Mouse (Mus musculus) midbrain, embryonic 10.5 days (tissue): ENCODE data around the gene Glis3. TPM values are rescaled to one million over a fixed set of nuclear protein-coding genes. Genes with fewer than 3 reads are reported as not detected.
A peak's percentile ranks its signal among the peaks of the same experiment; 100 is the strongest.

Experiments
- DNase-seq: peaks from one replicate; pipeline ENCODE4 v3.0.0-alpha.2; 2017; ENCODE audit warnings: low spot score
- H3K27ac ChIP-seq: fragments of 300-500 bp; sonication (generic); replicated peaks from 2 replicates; pipeline ENCODE4 v1.5.1; 2016; ENCODE audit warnings: mild to moderate bottlenecking
- H3K27me3 ChIP-seq: fragments of 300-500 bp; sonication (generic); 2 replicates; pipeline ENCODE4 v1.6.1; 2016; ENCODE audit warnings: low read depth, mild to moderate bottlenecking; ENCODE audit not compliant: poor library complexity, severe bottlenecking
- H3K36me3 ChIP-seq: fragments of 300-500 bp; sonication (generic); 2 replicates; pipeline ENCODE4 v1.6.1; 2016; ENCODE audit warnings: mild to moderate bottlenecking, moderate library complexity
- H3K4me1 ChIP-seq: fragments of 300-500 bp; sonication (generic); 2 replicates; pipeline ENCODE4 v1.6.1; 2016
- H3K4me3 ChIP-seq: fragments of 300-500 bp; sonication (generic); 2 replicates; pipeline ENCODE4 v1.5.1; 2016; ENCODE audit warnings: mild to moderate bottlenecking, moderate library complexity
- H3K9me3 ChIP-seq: fragments of 300-500 bp; sonication (generic); replicated peaks from 2 replicates; pipeline ENCODE4 v1.6.1; 2016; ENCODE audit warnings: mild to moderate bottlenecking
- WGBS: fragments of 180-500 bp; shearing (Covaris S2); methylation state at CpG from one replicate; pipeline ENCODE4 v1.1.7; 2016; 5-methylcytosine and 5-hydroxymethylcytosine counted together
- polyA plus RNA-seq: library from polyadenylated mRNA; unstranded; fragments of >200 nt; fragmentation: Nextera tagmentation; extraction: Ambion mirVana; gene quantifications from 2 replicates; pipeline ENCODE4 v1.2.1, GENCODE M21; 2016

The Glis3 gene
- polyA plus RNA-seq, 1 experiment from 2014 or later: 4.3 TPM

GRCm38 (mm10) chr19:28299211-28299775 is 380.6 kb downstream of the Glis3 start:
- peak overlapping the region; percentile 46; the same call in 1 of the 2 replicates for H3K27ac ChIP-seq
- peaks cover 43% of the 10 kb centered on the region for H3K4me1 ChIP-seq
- H3K36me3 ChIP-seq: peaks cover 12% of the 10 kb centered on the region; the same call in 1 of the 2 replicates
- H3K4me3 ChIP-seq: no peak overlapping the region
- H3K9me3 ChIP-seq: no peaks in the 10 kb centered on the region
- no peak for DNase-seq
- H3K27me3 ChIP-seq: peaks cover 42% of the 10 kb centered on the region
- WGBS: 82% methylated on average over 11 of the region's 11 CpGs

DNA sequence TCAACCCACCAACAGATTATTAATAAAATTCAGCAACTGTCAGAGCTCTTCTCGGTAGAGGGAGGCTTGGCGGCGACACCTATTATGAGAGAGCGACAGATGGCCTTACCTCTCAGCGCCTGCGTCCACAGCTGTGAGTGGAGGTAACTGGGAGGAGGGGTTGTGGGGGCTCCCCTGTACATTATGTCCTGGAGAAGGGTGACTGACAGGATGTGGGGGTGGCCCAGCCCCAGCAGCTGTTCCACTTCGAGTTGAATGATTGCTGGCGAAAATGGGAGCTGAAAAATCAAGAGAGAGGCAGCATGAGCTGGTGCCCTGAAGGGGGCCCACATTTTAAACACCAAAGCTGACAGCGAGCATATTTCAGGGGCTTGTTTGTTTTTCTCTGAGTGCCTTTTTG is 381.2 kb downstream of the Glis3 start:
- H3K27me3 ChIP-seq: peaks cover 42% of the 10 kb centered on the region
- peak overlapping the region; percentile 46; the same call in 1 of the 2 replicates for H3K27ac ChIP-seq
- peaks cover 37% of the 10 kb centered on the region for H3K4me1 ChIP-seq
- peaks cover 12% of the 10 kb centered on the region; the same call in 1 of the 2 replicates for H3K36me3 ChIP-seq
- no peaks in the 10 kb centered on the region for H3K9me3 ChIP-seq
- no peak for DNase-seq
- no peak overlapping the region for H3K4me3 ChIP-seq
- 87% methylated on average over 9 of the region's 9 CpGs for WGBS

GRCm38 (mm10) chr19:28291596-28291995 is 388.3 kb downstream of the Glis3 start:
- Histone ChIP-seq H3K4me3 (no peak overlapping the region), H3K4me1 (no peaks in the 10 kb centered on the region), H3K36me3 (peaks cover 4% of the 10 kb centered on the region; the same call in 1 of the 2 replicates), H3K27me3 (no peaks in the 10 kb centered on the region), H3K9me3 (no peaks in the 10 kb centered on the region), H3K27ac (no peak overlapping the region)
- DNase-seq: no peak
- WGBS: 83% methylated on average over 4 of the region's 4 CpGs

- H3K4me3 ChIP-seq: no peak overlapping the region
- H3K9me3 ChIP-seq: no peaks in the 10 kb centered on the region
- WGBS: 82% methylated on average over 4 of the region's 4 CpGs
- no peak overlapping the region for H3K27ac ChIP-seq
- H3K4me1 ChIP-seq: 0 out of 2 replicates have a peak, but pooled peaks cover 4% of the 10 kb centered on the region
- DNase-seq: no peak
- no peaks in the 10 kb centered on the region for H3K27me3 ChIP-seq
- H3K36me3 ChIP-seq: no peaks in the 10 kb centered on the region
These were observed 390.4 kb downstream of the Glis3 start for GRCm38 (mm10) chr19:28289457-28289856.

DNA sequence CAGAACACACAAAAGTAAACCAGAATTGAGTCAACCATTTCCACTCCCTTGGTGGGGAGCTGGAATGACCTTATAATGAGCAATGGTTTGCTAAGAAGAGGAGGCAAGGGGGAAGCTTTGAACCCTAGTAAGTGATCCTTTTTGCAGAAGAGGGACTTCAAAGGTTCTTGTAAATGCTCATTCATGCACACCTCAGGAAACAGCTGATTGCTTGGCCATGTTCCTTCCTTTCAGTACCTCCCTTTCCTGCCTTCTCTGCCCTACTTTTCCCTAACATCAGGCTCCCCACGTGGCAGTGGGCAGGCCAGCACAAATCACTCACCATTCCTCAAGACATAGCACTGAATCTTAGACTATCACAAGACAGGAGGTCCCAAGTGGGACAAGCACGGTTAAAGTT is 392.4 kb downstream of the Glis3 start:
- H3K27ac ChIP-seq: no peak overlapping the region
- H3K4me1 ChIP-seq: 0 out of 2 replicates have a peak, but pooled peaks cover 4% of the 10 kb centered on the region
- WGBS: 73% methylated on average over 2 of the region's 2 CpGs
- 0 out of 2 replicates have a peak, but pooled peaks cover 8% of the 10 kb centered on the region for H3K27me3 ChIP-seq
- no peak for DNase-seq
- H3K36me3 ChIP-seq: no peaks in the 10 kb centered on the region
- H3K4me3 ChIP-seq: no peak overlapping the region
- no peaks in the 10 kb centered on the region for H3K9me3 ChIP-seq

- Histone ChIP-seq H3K27me3 (0 out of 2 replicates have a peak, but pooled peaks cover 10% of the 10 kb centered on the region), H3K27ac (no peak overlapping the region), H3K4me3 (no peak overlapping the region), H3K36me3 (no peaks in the 10 kb centered on the region), H3K9me3 (no peaks in the 10 kb centered on the region), H3K4me1 (peaks cover 19% of the 10 kb centered on the region)
- DNase-seq: no peak
- 90% methylated on average over 7 of the region's 7 CpGs for WGBS
These were observed 395.7 kb downstream of the Glis3 start for GRCm38 (mm10) chr19:28284098-28284569.

GRCm38 (mm10) chr19:28283241-28284097 is 396.4 kb downstream of the Glis3 start:
- H3K4me3 ChIP-seq: no peak overlapping the region
- H3K27me3 ChIP-seq: 0 out of 2 replicates have a peak, but pooled peaks cover 10% of the 10 kb centered on the region
- no peaks in the 10 kb centered on the region for H3K36me3 ChIP-seq
- H3K4me1 ChIP-seq: peaks cover 23% of the 10 kb centered on the region
- DNase-seq: no peak
- no peaks in the 10 kb centered on the region for H3K9me3 ChIP-seq
- 88% methylated on average over 7 of the region's 7 CpGs for WGBS
- no peak overlapping the region for H3K27ac ChIP-seq

GRCm38 (mm10) chr19:28281405-28281804 is 398.5 kb downstream of the Glis3 start:
- Histone ChIP-seq H3K27ac (no peak overlapping the region), H3K27me3 (0 out of 2 replicates have a peak, but pooled peaks cover 10% of the 10 kb centered on the region), H3K36me3 (no peaks in the 10 kb centered on the region), H3K9me3 (no peaks in the 10 kb centered on the region), H3K4me3 (no peak overlapping the region), H3K4me1 (peaks cover 41% of the 10 kb centered on the region)
- WGBS: 79% methylated on average over 4 of the region's 4 CpGs
- DNase-seq: no peak

DNA sequence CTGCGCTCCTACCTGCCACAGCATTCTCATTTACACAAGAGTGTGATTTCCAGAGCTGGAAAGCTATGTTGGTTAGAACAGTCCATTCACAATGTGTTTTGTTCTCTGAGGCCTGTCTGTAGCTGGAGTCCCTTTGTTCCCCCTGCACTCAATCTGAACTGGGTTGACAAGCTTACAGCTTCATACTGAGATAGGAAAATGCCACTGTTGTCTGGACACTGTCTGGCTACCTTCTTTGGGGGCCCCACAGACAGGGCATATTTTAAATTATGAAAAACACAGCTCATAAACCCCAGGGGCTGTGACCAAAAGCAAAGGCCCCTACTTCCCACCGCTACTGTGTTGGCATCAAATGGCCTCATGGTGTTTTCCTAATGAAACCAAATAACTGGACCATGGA is 402.8 kb downstream of the Glis3 start:
- DNase-seq: peak; percentile 29
- no peak overlapping the region for H3K4me3 ChIP-seq
- H3K9me3 ChIP-seq: no peaks in the 10 kb centered on the region
- H3K27me3 ChIP-seq: no peaks in the 10 kb centered on the region
- WGBS: 70% methylated on average over 2 of the region's 2 CpGs
- H3K36me3 ChIP-seq: no peaks in the 10 kb centered on the region
- H3K27ac ChIP-seq: peak overlapping the region; percentile 64
- peaks cover 42% of the 10 kb centered on the region for H3K4me1 ChIP-seq

DNA sequence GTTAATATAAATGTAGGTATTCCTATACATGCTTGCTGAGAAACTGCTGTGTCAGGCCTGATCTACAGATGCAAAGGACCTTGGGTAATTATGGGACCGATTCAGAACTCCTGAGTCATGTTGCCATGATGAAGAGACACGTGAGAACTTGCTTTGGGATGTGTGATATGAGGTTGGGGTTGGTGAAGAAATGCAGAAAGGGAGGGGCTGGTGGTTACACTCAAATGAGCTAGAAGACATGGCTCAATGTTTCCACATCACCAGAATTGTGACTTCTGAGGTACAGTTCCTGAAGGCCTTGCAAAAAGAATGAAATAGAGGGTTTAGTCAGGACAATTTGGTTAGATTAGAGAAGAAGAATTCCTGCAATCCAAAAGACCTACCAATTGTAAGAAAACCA is 405.4 kb downstream of the Glis3 start:
- Histone ChIP-seq H3K27ac (no peak overlapping the region), H3K4me3 (no peak overlapping the region), H3K36me3 (no peaks in the 10 kb centered on the region), H3K4me1 (peaks cover 30% of the 10 kb centered on the region), H3K9me3 (no peaks in the 10 kb centered on the region), H3K27me3 (no peaks in the 10 kb centered on the region)
- no peak for DNase-seq
- 87% methylated on average over 2 of the region's 2 CpGs for WGBS

GRCm38 (mm10) chr19:28273946-28274345 is 405.9 kb downstream of the Glis3 start:
- H3K4me1 ChIP-seq: peaks cover 24% of the 10 kb centered on the region
- no peaks in the 10 kb centered on the region for H3K9me3 ChIP-seq
- 87% methylated on average over 4 of the region's 4 CpGs for WGBS
- no peak for DNase-seq
- H3K27ac ChIP-seq: no peak overlapping the region
- no peaks in the 10 kb centered on the region for H3K27me3 ChIP-seq
- no peaks in the 10 kb centered on the region for H3K36me3 ChIP-seq
- no peak overlapping the region for H3K4me3 ChIP-seq

GRCm38 (mm10) chr19:28266850-28267249 is 413.0 kb downstream of the Glis3 start:
- Histone ChIP-seq H3K4me3 (no peak overlapping the region), H3K27ac (no peak overlapping the region)
- 90% methylated on average over 8 of the region's 8 CpGs for WGBS

DNA sequence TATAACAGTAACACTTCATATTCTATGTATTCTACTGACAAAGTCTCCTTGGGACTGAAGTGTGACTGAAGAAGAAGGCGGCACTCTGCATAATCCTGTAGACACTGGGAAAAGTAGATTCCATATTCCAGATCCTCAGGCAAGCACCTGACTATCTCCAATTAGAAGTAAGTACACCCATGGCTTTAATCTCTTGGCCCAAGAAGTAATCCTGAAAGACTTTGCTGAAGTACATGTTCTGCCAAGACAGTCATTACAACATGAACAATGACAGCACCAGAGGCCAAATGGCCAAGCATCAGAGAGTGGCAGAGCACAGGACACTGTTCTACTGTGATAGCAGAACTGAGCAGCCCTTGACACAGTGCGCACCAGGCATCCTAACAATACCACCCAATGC is 414.1 kb downstream of the Glis3 start:
- H3K9me3 ChIP-seq: no peaks in the 10 kb centered on the region
- H3K4me3 ChIP-seq: no peak overlapping the region
- no peak overlapping the region for H3K27ac ChIP-seq
- no peak for DNase-seq
- H3K27me3 ChIP-seq: no peaks in the 10 kb centered on the region
- 89% methylated on average over 2 of the region's 2 CpGs for WGBS
- H3K4me1 ChIP-seq: no peaks in the 10 kb centered on the region
- no peaks in the 10 kb centered on the region; the same call in 1 of the 2 replicates for H3K36me3 ChIP-seq

More at GRCm38 (mm10) chr19:28266850-28267249, 413.0 kb downstream of the Glis3 start:
- no peaks in the 10 kb centered on the region for H3K36me3 ChIP-seq
- H3K9me3 ChIP-seq: no peaks in the 10 kb centered on the region
- H3K27me3 ChIP-seq: no peaks in the 10 kb centered on the region
- no peak for DNase-seq
- H3K4me1 ChIP-seq: no peaks in the 10 kb centered on the region
